Mouse (Mus musculus): Measurements from ENCODE around the gene Tpbgl.

The Tpbgl gene

GRCm38 (mm10) chr7:99580247-99580646, 46.7 kb downstream of the Tpbgl start:
- no peak for DNase-seq (ENCODE audit: low read depth, low spot score)

DNA sequence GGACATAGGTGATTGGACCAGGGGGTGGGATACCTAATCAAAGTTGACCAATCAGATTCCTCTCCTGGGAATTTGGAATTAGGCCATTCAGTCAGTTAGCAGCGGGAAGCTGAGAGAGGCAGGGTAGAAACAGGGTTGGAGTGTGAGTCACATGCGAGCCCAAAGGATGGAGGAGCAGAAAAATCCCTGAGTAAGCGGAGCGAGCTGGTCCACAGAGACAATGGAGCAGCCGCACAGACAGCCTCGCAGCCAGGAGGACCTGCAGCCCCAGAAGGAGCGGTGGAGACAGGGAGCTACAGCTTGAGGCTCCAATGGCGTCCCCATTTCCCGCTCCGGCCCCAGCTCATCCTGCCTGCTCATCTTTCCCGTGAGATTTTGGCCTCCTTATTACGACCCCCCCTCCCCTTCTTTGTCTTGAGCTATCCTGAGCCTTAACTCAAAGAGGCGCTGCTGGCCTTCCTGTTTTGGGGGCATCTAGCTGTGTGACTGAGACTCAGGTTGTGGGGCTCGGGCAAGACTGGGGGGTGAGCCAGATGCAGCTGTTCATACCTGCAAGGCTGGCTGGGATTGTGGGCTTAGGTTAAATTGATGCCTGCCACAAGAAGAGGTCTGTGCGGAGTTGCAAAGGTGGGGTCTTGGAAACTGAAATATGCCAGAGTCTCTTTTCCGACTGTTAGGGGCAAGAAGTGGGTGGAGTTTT, 47.3 kb downstream of the Tpbgl start:
- no peak for DNase-seq (ENCODE audit: low read depth, low spot score)

DNA sequence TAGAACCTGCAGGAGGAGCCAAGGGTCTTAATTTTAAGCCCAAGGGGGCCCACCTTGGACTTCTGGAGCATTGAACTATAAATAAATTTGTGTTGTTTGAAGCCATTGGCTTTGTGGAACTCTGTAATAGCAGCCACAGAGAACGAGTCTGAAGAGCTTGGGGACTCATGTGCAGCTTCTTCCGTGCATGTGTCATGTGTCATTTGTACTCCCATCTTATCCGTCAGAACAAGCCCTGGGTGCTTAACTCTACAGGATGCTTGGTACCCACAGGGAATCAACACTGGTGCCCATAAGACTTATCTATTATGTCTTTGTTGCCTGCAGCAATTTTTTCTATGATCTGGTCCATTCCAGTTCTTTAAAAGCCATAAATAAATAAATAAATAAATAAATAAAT, 48.7 kb downstream of the Tpbgl start:
- no peak for DNase-seq (ENCODE audit: low read depth, low spot score)

All from retina, adult 2 months (tissue).